8 mouse cellular contexts compared by ENCODE assay signal in the genomic region with DNA sequence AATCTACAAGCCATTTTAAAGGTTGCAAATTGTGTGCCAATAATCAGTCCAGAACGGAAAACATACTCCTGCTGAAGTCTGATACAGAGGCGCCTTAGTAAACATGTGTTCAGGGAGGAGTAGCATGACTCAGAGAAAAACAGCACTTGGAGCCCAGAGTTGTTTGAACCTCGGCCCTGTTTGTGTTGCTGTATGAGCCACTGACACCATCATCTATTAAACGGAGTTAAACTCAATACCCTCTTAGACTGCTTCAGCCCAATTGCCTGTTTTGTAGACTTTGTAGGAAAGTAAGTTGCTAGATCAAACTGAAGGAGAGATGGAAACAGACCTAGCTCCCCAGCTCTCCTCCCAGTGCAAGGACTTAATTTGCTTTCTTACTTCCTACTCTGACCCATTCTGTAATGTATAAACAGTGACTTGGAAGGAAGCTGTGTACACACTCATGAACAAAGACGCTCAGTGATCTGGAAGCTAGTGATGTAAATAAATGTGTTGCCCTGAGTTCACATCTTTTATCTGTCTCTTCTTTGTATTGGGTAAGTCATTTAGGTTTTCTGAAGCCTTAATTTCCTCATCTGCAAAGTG. TPM values are rescaled to one million over a fixed set of nuclear protein-coding genes. Genes with fewer than 3 reads are reported as not detected.
A peak's percentile ranks its signal among the peaks of the same experiment; 100 is the strongest.
DNase-seq lines count a peak whose midpoint lies in the region; ATAC-seq and TF ChIP-seq lines count a peak whose summit lies in the region.

No protein-coding gene starts in this region.

- H3K27me3 ChIP-seq in heart, embryonic 12.5 days (replicated peaks): no peaks in the 10 kb centered on the region
- no peaks in the 10 kb centered on the region for H3K27me3 ChIP-seq in G1E (ENCODE audit: insufficient read depth, low read length)
- no peaks in the 10 kb centered on the region for H3K27me3 ChIP-seq in forebrain, embryonic 10.5 days (ENCODE audit: poor library complexity, severe bottlenecking)
- H3K27me3 ChIP-seq in limb, embryonic 11.5 days (ENCODE audit: control insufficient read depth, insufficient read depth, low read length): no peaks in the 10 kb centered on the region
- H3K27me3 ChIP-seq in midbrain, embryonic 14.5 days (ENCODE audit: control insufficient read depth, insufficient read depth, low read length): no peaks in the 10 kb centered on the region

- peak overlapping the region; percentile 98 for H3K9ac ChIP-seq in heart, embryonic 12.5 days
- peak overlapping the region; percentile 96 for H3K9ac ChIP-seq in limb, embryonic 11.5 days (ENCODE audit: low read length)
- peak overlapping the region; percentile 99 for H3K9ac ChIP-seq in midbrain, embryonic 14.5 days (replicated peaks; ENCODE audit: low read length)

- DNase-seq in heart, postnatal 25 days (ENCODE audit: low spot score): no peak
- DNase-seq in G1E (ENCODE audit: low spot score): peak; percentile 4
- DNase-seq in forebrain, embryonic 10.5 days (ENCODE audit: extremely low spot score, low spot score): no peak
- DNase-seq in limb, embryonic 11.5 days (ENCODE audit: low spot score): no peak
- no peak for DNase-seq in midbrain, embryonic 14.5 days
- no peak for DNase-seq in adrenal gland, postnatal 10 days
- no peak for DNase-seq in right cerebral cortex, postnatal 25 days

- no peaks in the 10 kb centered on the region for H3K9me3 ChIP-seq in heart, embryonic 12.5 days (replicated peaks)
- no peaks in the 10 kb centered on the region for H3K9me3 ChIP-seq in G1E (replicated peaks)
- no peaks in the 10 kb centered on the region for H3K9me3 ChIP-seq in forebrain, embryonic 10.5 days
- no peaks in the 10 kb centered on the region for H3K9me3 ChIP-seq in limb, embryonic 11.5 days (ENCODE audit: control insufficient read depth, low read length)
- H3K9me3 ChIP-seq in midbrain, embryonic 14.5 days (ENCODE audit: control insufficient read depth, low read length): no peaks in the 10 kb centered on the region

- WGBS in heart, embryonic 12.5 days: 24% methylated on average over 5 of the region's 5 CpGs
- 49% methylated on average over 5 of the region's 5 CpGs for WGBS in forebrain, embryonic 10.5 days
- 43% methylated on average over 5 of the region's 5 CpGs for WGBS in limb, embryonic 11.5 days
- WGBS in midbrain, embryonic 14.5 days: 37% methylated on average over 5 of the region's 5 CpGs

- peak overlapping the region; percentile 77 for H3K4me2 ChIP-seq in heart, embryonic 12.5 days
- peak overlapping the region; percentile 80 for H3K4me2 ChIP-seq in limb, embryonic 11.5 days (ENCODE audit: low read depth, severe bottlenecking)
- peak overlapping the region; percentile 81 for H3K4me2 ChIP-seq in midbrain, embryonic 14.5 days (ENCODE audit: low read length)

- peaks cover 24% of the 10 kb centered on the region for H3K4me1 ChIP-seq in heart, embryonic 12.5 days (replicated peaks)
- peaks cover 24% of the 10 kb centered on the region for H3K4me1 ChIP-seq in G1E (ENCODE audit: insufficient read depth, low read depth, low read length)
- peaks cover 18% of the 10 kb centered on the region for H3K4me1 ChIP-seq in forebrain, embryonic 10.5 days
- 0 out of 2 replicates have a peak, but pooled peaks cover 4% of the 10 kb centered on the region for H3K4me1 ChIP-seq in limb, embryonic 11.5 days (ENCODE audit: control insufficient read depth, insufficient read depth, low read length)
- 0 out of 2 replicates have a peak, but pooled peaks cover 8% of the 10 kb centered on the region for H3K4me1 ChIP-seq in midbrain, embryonic 14.5 days (ENCODE audit: control insufficient read depth, insufficient read depth, low read length)

- no peak for TF ChIP-seq CTCF in G1E (IDR thresholded peaks at IDR 0.05; ENCODE audit: low read depth, low read length)

- peak overlapping the region; percentile 99 for H3K27ac ChIP-seq in heart, embryonic 12.5 days (ENCODE audit: poor library complexity, severe bottlenecking)
- peak overlapping the region; percentile 100 for H3K27ac ChIP-seq in forebrain, embryonic 10.5 days
- peak overlapping the region; percentile 70 for H3K27ac ChIP-seq in limb, embryonic 11.5 days (replicated peaks; ENCODE audit: low read depth, low read length)
- peak overlapping the region; percentile 99 for H3K27ac ChIP-seq in midbrain, embryonic 14.5 days (replicated peaks; ENCODE audit: low read depth, low read length)

- H3K4me3 ChIP-seq in heart, embryonic 12.5 days: peak overlapping the region; percentile 94
- H3K4me3 ChIP-seq in G1E (ENCODE audit: low read depth, low read length): peak overlapping the region; percentile 89
- H3K4me3 ChIP-seq in forebrain, embryonic 10.5 days: peak overlapping the region; percentile 95
- H3K4me3 ChIP-seq in limb, embryonic 11.5 days (ENCODE audit: low read depth, low read length): peak overlapping the region; percentile 83
- H3K4me3 ChIP-seq in midbrain, embryonic 14.5 days (replicated peaks; ENCODE audit: low read depth, low read length): peak overlapping the region; percentile 98

- H3K36me3 ChIP-seq in heart, embryonic 12.5 days: no peaks in the 10 kb centered on the region
- H3K36me3 ChIP-seq in G1E (replicated peaks): peaks cover 13% of the 10 kb centered on the region
- H3K36me3 ChIP-seq in forebrain, embryonic 10.5 days (replicated peaks): peaks cover 12% of the 10 kb centered on the region
- no peaks in the 10 kb centered on the region for H3K36me3 ChIP-seq in limb, embryonic 11.5 days (ENCODE audit: control insufficient read depth, insufficient read depth, low read length)
- H3K36me3 ChIP-seq in midbrain, embryonic 14.5 days (ENCODE audit: control insufficient read depth, insufficient read depth, low read length): no peaks in the 10 kb centered on the region

- ATAC-seq in heart, embryonic 12.5 days (ENCODE audit: insufficient number of reproducible peaks, low FRiP score): peak; percentile 82
- ATAC-seq in G1E (ENCODE audit: extremely low read depth, insufficient number of reproducible peaks, low FRiP score, poor library complexity, severe bottlenecking): peak; percentile 32
- ATAC-seq in limb, embryonic 11.5 days (ENCODE audit: insufficient number of reproducible peaks, low FRiP score, low TSS enrichment, low read depth): no peak
- no peak for ATAC-seq in midbrain, embryonic 14.5 days (ENCODE audit: low FRiP score, low TSS enrichment)

- intact Hi-C loops in heart, postnatal 25 days (cut with DNase I): no loop called here

RNA-seq across cellular contexts. Expression of a gene that starts 0.9 kb away (rescaled TPM):
- polyA plus RNA-seq in heart, embryonic 12.5 days (2016; fragmentation: Nextera tagmentation; extraction: Ambion mirVana): 34.3 and 36.5 TPM in 2 replicates
- total RNA-seq in heart, postnatal 25 days (2021): 10 to 100 TPM; 35.6 to 37.6 TPM
- 50.9 and 63.5 TPM in 2 replicates for total RNA-seq in G1E (2014; fragmentation: Nextera tagmentation)
- total RNA-seq in G1E (2017): 36.0 and 45.5 TPM in 2 replicates
- 17.3 and 23.0 TPM in 2 replicates for polyA plus RNA-seq in G1E (2012)
- 35.5 and 35.8 TPM in 2 replicates for polyA plus RNA-seq in forebrain, embryonic 10.5 days (2016; fragmentation: Nextera tagmentation; extraction: Ambion mirVana)
- polyA plus RNA-seq in limb, embryonic 11.5 days (2014; fragmentation: Nextera tagmentation; extraction: Ambion mirVana): 43.0 and 44.3 TPM in 2 replicates
- polyA plus RNA-seq in midbrain, embryonic 14.5 days (2014; fragmentation: Nextera tagmentation; extraction: Ambion mirVana): 31.0 and 46.5 TPM in 2 replicates
- total RNA-seq in adrenal gland, postnatal 10 days (2021): 10 to 100 TPM; 32.7 to 42.9 TPM

Comparison
In these comparisons a context has a peak if more than half of its experiments do, and no peak if none do; other contexts are left out.
1. ATAC-seq: peak in heart, embryonic 12.5 days (single experiment) and G1E (single experiment); none in limb, embryonic 11.5 days (single experiment) and midbrain, embryonic 14.5 days (single experiment).
2. Peak in every context shown above with its lines, with median percentiles within 50 percentile points of each other: H3K27ac ChIP-seq, H3K4me2 ChIP-seq, H3K4me3 ChIP-seq and H3K9ac ChIP-seq.